Mouse (Mus musculus) cerebellum, postnatal 4 days (tissue): ENCODE measurements at regions not wholly inside any gene's neighbourhood (a gene's known extent, or its start where the extent isn't known, plus 50 kb on each side); places are given as distances from the start of the nearest gene placed in this dataset.

ENCODE experiments used
- DNase-seq, 2 experiments: peaks; one replicate each; pipeline ENCODE4 v3.0.0; 2022; ENCODE audit warnings: low spot score in 2 of 2, mixed read lengths in 1 of 2

DNA sequence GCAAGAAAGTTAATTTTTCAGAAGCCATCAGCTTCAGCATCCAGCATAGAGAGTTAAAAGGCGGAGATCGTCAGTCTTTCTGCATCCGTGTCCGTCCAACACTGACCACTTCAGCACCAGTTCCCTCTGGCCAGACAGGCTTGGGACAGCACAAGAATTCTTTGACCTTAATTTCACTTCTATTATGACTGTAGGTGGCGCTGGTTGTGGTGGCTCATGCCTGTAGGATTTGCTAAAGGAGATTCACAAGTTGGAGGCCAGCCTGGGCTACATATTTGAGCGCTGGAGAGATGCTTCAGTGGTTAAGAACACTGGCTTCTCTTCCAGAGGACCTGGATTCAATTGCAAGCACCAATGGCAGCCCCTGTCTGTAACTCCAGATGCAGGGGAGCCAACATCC lies 66.0 kb downstream of the Amer2 start:
- DNase-seq: no peak

- DNase-seq: no peak
Observed at GRCm38 (mm10) chr14:60443821-60444551, 70.9 kb downstream of the Amer2 start.

GRCm38 (mm10) chr14:60444552-60444937 lies 71.5 kb downstream of the Amer2 start:
- no peak for DNase-seq

- no peak for DNase-seq
Observed at GRCm38 (mm10) chr14:60446037-60446436, 73.0 kb downstream of the Amer2 start.

GRCm38 (mm10) chr14:60451216-60451615 lies 78.2 kb downstream of the Amer2 start:
- DNase-seq: no peak

- peak in 1 of 2 experiments; percentile 45 for DNase-seq
Observed at GRCm38 (mm10) chr14:60451684-60452083, 78.6 kb downstream of the Amer2 start.

GRCm38 (mm10) chr14:60456767-60457166 lies 83.7 kb downstream of the Amer2 start:
- no peak for DNase-seq

GRCm38 (mm10) chr14:60484996-60485888 lies 112.2 kb downstream of the Amer2 start:
- peak; percentile 39 to 68 for DNase-seq

- peak in 1 of 2 experiments; percentile 3 for DNase-seq
Observed at GRCm38 (mm10) chr14:60485889-60486274, 112.8 kb downstream of the Amer2 start.

DNA sequence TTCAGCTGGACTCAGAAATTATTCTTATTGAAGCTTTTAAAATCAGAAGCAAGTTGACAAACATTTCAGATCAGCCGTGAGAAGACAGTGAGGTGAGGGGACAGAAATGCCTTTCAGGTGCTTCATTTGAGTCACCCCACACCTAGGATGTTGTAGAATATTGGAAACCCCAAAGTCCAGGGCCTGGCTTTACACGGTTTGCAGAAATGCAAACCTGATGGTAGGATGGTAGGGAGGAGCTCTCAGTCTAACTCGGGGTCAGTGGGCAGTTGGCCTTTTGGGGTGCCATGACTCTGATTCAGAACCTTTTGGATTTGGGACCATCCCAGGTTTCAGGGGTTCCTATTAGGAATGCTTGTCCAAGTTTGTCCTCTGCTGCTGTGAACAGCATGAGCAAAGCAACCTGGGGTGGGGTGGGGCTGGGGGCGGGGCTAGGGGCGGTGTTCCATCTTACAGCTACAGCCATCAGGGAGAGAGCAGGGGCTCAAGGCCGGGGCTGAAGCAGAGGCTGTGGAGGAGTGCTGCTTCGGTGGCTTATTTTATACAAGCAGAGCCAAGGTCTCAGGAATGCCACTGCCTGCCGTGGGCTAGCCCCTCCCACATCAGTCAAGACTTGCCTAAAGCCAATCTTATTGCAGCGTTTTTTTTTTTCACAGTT lies 113.3 kb downstream of the Amer2 start:
- DNase-seq: no peak

- DNase-seq: no peak
Observed at GRCm38 (mm10) chr14:60489111-60489510, 116.1 kb downstream of the Amer2 start.

DNA sequence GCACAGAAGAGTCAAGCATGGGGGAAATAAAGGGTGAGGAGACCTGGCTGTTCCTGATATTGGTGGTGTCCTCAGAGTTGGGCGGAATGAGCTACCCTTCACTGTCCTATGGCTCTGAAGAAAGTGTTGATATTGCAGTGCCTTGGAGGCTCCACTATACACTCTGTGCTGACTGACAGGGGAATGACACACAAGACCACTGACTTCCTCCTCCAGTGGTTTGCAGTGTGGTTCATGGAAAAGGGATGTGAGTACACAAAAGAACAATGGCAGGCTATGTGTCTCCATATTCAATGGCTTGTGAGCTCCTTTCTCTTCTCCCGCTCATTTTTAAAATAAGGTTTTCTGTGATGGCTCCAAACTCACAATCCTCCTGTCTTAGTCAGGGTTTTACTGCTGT lies 117.8 kb downstream of the Amer2 start:
- DNase-seq: no peak

- DNase-seq: no peak
Observed at GRCm38 (mm10) chr14:60495441-60495840, 122.4 kb downstream of the Amer2 start.

- DNase-seq: no peak
Observed at GRCm38 (mm10) chr14:60502552-60502951, 129.5 kb downstream of the Amer2 start.

- DNase-seq: no peak
Observed at GRCm38 (mm10) chr14:60505066-60505465, 128.7 kb upstream of the Spata13 start.

GRCm38 (mm10) chr14:60506296-60506695 lies 127.5 kb upstream of the Spata13 start:
- no peak for DNase-seq

DNA sequence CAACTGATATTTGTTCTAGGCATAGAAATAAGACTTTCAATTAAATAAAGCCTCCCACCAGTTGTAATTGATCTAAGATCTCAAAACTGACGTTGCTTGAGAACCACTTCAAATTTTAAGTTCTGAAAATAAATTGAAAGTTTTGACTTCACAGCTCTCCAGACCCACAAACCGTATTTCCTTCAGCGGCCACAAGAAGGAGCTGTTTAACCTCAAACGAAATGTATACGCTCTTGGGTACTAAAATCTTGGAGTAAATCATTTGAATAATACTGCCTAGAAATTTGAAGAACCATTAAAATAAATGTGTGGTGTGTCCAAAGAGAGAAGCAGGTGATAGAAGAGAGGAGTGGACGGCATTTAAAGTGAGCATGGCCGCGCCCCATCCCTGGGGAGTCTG lies 120.2 kb upstream of the Spata13 start:
- DNase-seq: peak in 1 of 2 experiments; percentile 37

DNA sequence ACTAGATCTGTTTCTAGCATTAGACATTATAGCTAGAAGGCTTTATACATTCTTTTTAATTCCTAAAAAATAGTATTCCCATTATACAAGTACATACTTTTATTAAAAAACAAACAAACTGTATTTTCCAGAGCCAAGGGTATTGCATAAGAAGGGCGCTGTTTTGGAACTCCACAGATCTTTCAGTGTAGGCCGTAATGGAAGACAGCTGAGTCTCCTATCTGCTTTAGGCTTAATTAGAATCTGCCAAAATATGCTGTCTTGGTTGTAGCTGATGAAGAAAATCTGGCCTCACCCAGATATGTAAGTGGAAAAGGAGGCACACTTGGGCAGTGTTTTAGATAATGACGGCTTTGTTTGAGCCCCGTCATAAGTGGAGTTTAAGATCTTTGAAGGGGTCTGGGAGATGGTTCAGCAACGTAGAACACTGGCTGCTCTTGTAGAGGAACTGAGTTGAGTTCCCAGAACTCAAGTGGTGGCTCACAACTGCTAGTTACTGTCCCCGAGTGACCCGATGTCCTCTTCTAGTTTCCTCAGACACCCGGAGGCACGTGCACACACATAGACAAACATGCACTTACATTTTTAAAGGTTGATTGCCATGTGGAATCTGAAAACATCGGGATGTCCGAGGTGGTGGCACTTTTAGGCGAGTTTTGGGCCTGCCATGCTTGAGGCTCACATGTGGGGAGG lies 118.6 kb upstream of the Spata13 start:
- no peak for DNase-seq

- no peak for DNase-seq
Observed at GRCm38 (mm10) chr14:60517891-60518290, 115.9 kb upstream of the Spata13 start.

DNA sequence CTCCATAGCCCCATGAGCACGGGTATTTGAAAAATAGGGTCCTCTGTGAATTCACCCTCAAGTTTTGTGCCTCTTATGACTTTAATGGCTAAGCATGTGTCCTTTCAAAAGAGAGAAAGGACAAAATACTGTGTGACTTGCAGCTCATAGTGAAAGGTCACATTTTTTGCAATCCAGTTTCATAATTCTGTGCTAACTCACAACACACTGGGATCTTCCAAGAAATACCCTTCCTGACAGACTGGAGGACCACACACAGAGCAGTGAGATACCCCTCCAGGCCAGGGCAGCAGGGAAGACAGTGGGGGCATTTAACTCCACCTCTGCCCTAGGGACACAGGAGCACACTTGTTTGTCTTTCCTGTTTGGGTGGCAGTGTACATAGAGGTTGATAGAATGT lies 110.8 kb upstream of the Spata13 start:
- DNase-seq: no peak

DNA sequence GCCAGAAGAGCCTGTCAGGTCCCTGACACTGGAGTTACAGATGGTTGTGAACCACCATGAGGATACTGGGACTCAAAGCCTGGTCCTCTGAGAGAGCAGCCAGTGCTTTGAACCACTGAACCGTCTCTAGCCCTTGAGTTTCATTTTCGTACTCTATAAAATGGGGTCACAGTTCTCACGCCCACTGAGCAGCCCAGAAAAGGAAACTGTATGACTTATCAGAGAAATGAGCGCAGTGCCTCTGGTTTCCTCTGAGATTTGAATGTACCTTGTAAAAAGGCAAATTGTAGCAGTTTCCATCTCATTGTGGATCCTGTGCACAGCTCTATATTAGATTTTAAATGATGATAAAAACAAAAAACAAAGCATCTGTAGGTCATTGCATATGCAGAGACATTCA lies 108.9 kb upstream of the Spata13 start:
- no peak for DNase-seq
